Mouse (Mus musculus) liver, embryonic 14.5 days (tissue): ENCODE measurements at regions not wholly inside any gene's neighbourhood (a gene's known extent, or its start where the extent isn't known, plus 50 kb on each side); places are given as distances from the start of the nearest gene placed in this dataset.

Experiments
- CTCF ChIP-seq: IDR thresholded peaks from 2 replicates; pipeline ENCODE4 v1.5.1; 2016; ENCODE audit warnings: antibody characterized with exemption, low read depth, control low read depth
- EP300 ChIP-seq: IDR thresholded peaks from 2 replicates; pipeline ENCODE4 v1.6.1; 2016; ENCODE audit warnings: antibody characterized with exemption, low read depth

GRCm38 (mm10) chr2:51342421-51342820, 193.5 kb upstream of the Rnd3 start:
- TF ChIP-seq EP300: no peak
- no peak for TF ChIP-seq CTCF
